Mouse (Mus musculus): ENCODE measurements around the gene Il27.

DNA sequence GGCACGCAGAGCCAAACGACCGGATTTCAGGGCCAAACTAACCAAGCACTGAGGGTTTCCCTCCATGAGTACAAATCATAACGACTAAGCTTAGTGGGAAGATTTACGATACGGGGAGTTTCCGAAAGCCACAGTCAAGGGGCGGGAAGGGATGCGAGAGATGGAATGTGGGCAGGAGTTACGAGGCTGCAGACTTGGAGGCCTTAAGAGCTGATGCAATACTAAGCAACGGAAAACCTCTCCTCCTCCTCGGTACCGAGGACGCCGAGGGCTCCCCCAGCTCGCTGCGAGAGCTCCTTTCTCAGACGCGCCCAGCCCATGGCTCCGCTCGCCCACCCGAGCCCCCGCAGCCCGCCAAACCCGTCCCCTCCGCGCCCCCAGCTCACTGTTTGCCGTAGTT is 29.0 kb downstream of the Il27 start:
- TF ChIP-seq CTCF (IDR thresholded peaks at IDR 0.05; ENCODE audit: control insufficient read depth, insufficient read depth, insufficient replicate concordance, low read depth, low read length) (no peak), POLR2A (IDR thresholded peaks at IDR 0.05; ENCODE audit: control insufficient read depth, low read depth, low read length) (no peak)
